Mouse (Mus musculus) hindbrain, embryonic 16.5 days (tissue): ENCODE results near the gene Psmb5. TPM values are rescaled to one million over a fixed set of nuclear protein-coding genes. Genes with fewer than 3 reads are reported as not detected.
A peak's percentile ranks its signal among the peaks of the same experiment; 100 is the strongest.
"Not testable (repeated sequence)": the region's sequence is repeated elsewhere in the genome, so short reads cannot be mapped to it uniquely, and the experiment has no call there.

Experiments used
- ATAC-seq: fragments of 200-750 bp; cut with Nextera tagmentation; 2 replicates; pipeline ENCODE4 v1.8.0; 2017; ENCODE audit warnings: moderate TSS enrichment, moderate library complexity
- H3K27ac ChIP-seq: fragments of 300-500 bp; sonication (generic); 2 replicates; pipeline ENCODE4 v1.5.1; 2014; ENCODE audit warnings: low read depth, mild to moderate bottlenecking, control low read depth, low read length, moderate library complexity
- H3K27me3 ChIP-seq: fragments of 300-500 bp; sonication (generic); replicated peaks from 2 replicates; pipeline ENCODE4 v1.6.1; 2014; ENCODE audit warnings: low read length; ENCODE audit not compliant: control insufficient read depth, insufficient read depth
- H3K36me3 ChIP-seq: fragments of 300-500 bp; sonication (generic); 2 replicates; pipeline ENCODE4 v1.6.1; 2014; ENCODE audit warnings: mild to moderate bottlenecking, low read length, moderate library complexity, mixed read lengths; ENCODE audit not compliant: control insufficient read depth, insufficient read depth
- H3K4me1 ChIP-seq: fragments of 300-500 bp; sonication (generic); 2 replicates; pipeline ENCODE4 v1.6.1; 2014; ENCODE audit warnings: low read depth, low read length; ENCODE audit not compliant: control insufficient read depth, insufficient read depth
- H3K4me2 ChIP-seq: fragments of 300-500 bp; sonication (generic); 2 replicates; pipeline ENCODE4 v1.6.1; 2014; ENCODE audit warnings: mild to moderate bottlenecking, low read length, control low read depth, moderate library complexity
- H3K4me3 ChIP-seq: fragments of 300-500 bp; sonication (generic); 2 replicates; pipeline ENCODE4 v1.5.1; 2014; ENCODE audit warnings: mild to moderate bottlenecking, low read length, control low read depth, moderate library complexity
- H3K9ac ChIP-seq: fragments of 300-500 bp; sonication (generic); 2 replicates; pipeline ENCODE4 v1.6.1; 2014; ENCODE audit warnings: low read depth, mild to moderate bottlenecking, control low read depth, low read length, moderate library complexity
- H3K9me3 ChIP-seq: fragments of 300-500 bp; sonication (generic); 2 replicates; pipeline ENCODE4 v1.6.1; 2014; ENCODE audit warnings: mild to moderate bottlenecking, low read length, moderate library complexity; ENCODE audit not compliant: control insufficient read depth
- WGBS: fragments of 180-500 bp; shearing (Covaris S2); extraction: QIAGEN DNeasy Blood & Tissue Kit; methylation state at CpG from one replicate; pipeline ENCODE4 v1.1.7; 2014; 5-methylcytosine and 5-hydroxymethylcytosine counted together
- polyA plus RNA-seq: library from polyadenylated mRNA; unstranded; fragments of >200 nt; fragmentation: Nextera tagmentation; extraction: Ambion mirVana; gene quantifications from 2 replicates; pipeline ENCODE4 v1.2.1, GENCODE M21; 2015

The Psmb5 gene
- polyA plus RNA-seq, 1 experiment from 2014 or later: 467 TPM

DNA sequence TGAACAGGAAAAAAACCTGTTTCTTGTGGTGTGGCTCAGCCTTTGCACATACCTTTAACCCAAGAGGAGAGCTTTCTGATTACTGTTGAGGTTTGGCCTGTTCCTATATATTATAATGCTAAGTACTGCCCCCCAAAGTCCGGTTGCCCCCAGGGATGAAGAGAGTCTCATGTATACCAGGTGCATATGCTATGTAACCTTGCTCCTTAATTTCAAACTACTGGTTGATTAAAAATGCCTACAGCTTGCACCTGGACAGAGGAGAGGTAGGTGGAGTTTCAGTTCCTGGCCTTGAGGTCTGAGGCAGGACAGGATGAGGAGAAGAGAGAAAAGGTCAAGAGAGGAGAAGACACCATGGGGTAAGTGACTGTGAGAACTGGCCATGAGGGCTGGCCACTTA is 3.3 kb upstream of the Psmb5 start, which contains the start of gene Psmb11:
Gene Psmb11 (plus strand): TSS at position 301 of the 400 bp plus-strand sequence.
- Histone ChIP-seq H3K4me2 (no peak within 1 kb of the TSS), H3K27me3 (no peaks in the 10 kb centered on the region), H3K4me3 (no peak within 1 kb of the TSS), H3K4me1 (peaks cover 9% of the 10 kb centered on the region), H3K9me3 (no peaks in the 10 kb centered on the region), H3K27ac (no peak within 1 kb of the TSS), H3K9ac (no peak within 1 kb of the TSS), H3K36me3 (no peaks in the 10 kb centered on the region)
- 90% methylated on average over 1 of the region's 1 CpGs for WGBS
- no peak for ATAC-seq

DNA sequence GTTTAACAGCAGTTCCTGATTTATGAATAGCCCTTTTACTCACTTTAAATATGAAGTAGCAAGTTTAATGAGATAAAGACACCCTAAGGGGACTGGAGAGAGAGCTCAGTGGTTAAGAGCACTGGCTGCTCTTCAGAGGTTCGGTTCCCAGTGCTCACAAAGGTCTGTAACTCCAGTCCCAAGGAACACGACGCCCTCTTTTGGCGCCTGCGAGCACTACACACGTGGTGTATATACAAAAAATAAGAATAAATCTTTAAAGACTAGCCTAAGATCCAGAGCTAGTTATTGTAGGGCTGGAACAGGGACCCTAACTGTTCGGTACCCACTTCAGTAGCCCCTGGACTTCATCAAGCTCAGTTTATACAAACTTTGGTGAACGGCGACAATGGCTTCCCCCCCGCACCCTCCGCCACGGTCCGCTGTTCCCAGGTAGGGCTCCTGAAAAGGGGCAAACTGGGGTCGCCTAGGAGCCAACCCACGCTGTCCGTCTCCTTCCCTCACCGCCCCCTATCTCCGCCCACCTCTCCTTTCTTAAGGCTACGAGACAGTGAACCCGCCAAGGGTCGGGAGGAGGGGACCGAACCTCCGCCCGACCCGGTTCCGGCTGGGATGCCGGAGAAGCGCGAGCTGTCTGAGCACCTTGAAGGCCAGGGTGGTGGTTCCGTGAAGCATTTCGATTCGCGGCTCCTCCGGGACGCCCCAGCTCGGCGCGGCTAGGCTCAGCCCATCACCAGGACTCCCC is 498 bp downstream of the Psmb5 start:
- H3K4me1 ChIP-seq: peaks cover 11% of the 10 kb centered on the region
- ATAC-seq: peak; percentile 68
- H3K27ac ChIP-seq: peak overlapping the region; percentile 73
- H3K9me3 ChIP-seq: no peaks in the 10 kb centered on the region
- 2% methylated on average over 38 of the region's 38 CpGs for WGBS
- peak overlapping the region; percentile 70 for H3K9ac ChIP-seq
- peak overlapping the region; percentile 56 for H3K4me3 ChIP-seq
- peaks cover 12% of the 10 kb centered on the region for H3K36me3 ChIP-seq
- H3K4me2 ChIP-seq: peak overlapping the region; percentile 77
- H3K27me3 ChIP-seq: no peaks in the 10 kb centered on the region

DNA sequence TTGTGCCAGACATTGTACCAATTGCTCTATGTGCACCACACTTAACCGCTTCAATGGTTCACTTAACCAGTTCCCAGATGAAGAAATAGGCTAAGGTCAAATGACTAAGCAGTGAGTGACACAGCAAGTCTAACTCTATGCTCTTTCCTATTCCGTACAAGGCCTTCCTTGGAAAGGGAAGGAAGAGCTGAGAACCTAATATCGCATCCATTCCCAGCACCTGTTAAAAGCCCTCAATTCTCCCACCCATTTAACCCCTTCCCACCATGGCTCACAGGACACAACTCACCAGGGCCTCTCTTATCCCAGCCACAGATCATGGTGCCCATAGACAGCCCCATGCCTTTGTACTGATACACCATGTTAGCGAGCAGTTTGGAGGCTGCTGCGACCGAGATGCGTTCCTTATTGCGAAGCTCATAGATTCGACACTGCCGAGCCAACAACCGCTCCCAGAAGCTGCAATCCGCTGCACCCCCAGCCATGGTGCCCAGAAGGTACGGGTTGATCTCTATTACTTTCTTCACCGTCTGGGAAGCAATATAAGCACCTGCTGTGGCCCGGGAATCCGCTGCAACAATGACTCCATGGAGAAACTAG is 1.5 kb downstream of the Psmb5 start:
- no peak overlapping the region for H3K4me3 ChIP-seq
- no peak for ATAC-seq
- WGBS: 92% methylated on average over 16 of the region's 16 CpGs
- H3K27me3 ChIP-seq: no peaks in the 10 kb centered on the region
- peak overlapping the region; percentile 77 for H3K4me2 ChIP-seq
- no peak overlapping the region for H3K27ac ChIP-seq
- no peak overlapping the region for H3K9ac ChIP-seq
- H3K4me1 ChIP-seq: peaks cover 11% of the 10 kb centered on the region
- peaks cover 12% of the 10 kb centered on the region for H3K36me3 ChIP-seq
- H3K9me3 ChIP-seq: no peaks in the 10 kb centered on the region

DNA sequence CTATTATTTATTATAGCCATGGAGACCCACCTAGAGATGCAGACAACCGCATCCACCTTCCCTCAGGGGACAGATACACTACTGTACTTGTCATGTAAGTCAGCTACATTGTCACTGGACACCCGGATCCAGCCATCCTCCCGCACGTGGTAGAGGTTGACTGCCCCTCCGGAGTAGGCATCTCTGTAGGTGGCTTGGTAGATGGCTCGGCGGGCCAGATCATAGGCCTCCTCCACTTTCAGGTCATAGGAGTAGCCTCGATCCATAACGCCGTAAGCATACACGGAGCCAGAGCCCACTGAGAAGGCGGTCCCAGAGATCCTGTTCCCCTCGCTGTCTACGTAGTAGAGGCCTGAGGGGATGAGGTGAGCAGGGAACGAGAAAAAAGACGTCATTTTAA is 3.7 kb downstream of the Psmb5 start:
- H3K9ac ChIP-seq, ATAC-seq, H3K4me2 ChIP-seq, H3K27me3 ChIP-seq, H3K27ac ChIP-seq, H3K4me3 ChIP-seq, H3K9me3 ChIP-seq: not testable (repeated sequence)
- peaks cover 11% of the 10 kb centered on the region for H3K4me1 ChIP-seq
- peaks cover 12% of the 10 kb centered on the region for H3K36me3 ChIP-seq
- 93% methylated on average over 15 of the region's 16 CpGs for WGBS

DNA sequence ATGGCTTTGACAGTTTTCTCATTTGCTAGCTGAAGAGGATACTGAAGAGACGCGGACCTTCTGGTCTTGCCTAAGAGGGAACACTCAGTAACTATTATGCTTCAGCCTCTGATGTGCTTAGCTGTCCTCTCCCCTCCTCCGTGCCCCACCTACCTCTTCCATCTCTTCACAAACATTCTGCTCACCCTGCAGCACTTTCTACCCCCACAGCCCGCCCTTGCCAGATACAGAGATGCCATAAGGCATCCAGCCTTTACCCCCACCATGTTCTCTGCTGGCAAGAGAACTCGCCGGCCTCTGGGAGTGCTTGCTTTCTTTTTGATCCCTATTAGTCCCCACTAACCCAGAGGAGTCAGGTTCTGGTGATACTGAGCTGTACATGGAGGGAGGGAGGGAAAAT is 7.2 kb downstream of the Psmb5 start:
- Histone ChIP-seq H3K4me3 (no peak overlapping the region), H3K36me3 (peaks cover 12% of the 10 kb centered on the region), H3K27me3 (no peaks in the 10 kb centered on the region), H3K9ac (no peak overlapping the region), H3K9me3 (no peaks in the 10 kb centered on the region), H3K4me1 (no peaks in the 10 kb centered on the region; the same call in 1 of the 2 replicates), H3K4me2 (no peak overlapping the region), H3K27ac (no peak overlapping the region)
- WGBS: 82% methylated on average over 6 of the region's 6 CpGs
- ATAC-seq: no peak

DNA sequence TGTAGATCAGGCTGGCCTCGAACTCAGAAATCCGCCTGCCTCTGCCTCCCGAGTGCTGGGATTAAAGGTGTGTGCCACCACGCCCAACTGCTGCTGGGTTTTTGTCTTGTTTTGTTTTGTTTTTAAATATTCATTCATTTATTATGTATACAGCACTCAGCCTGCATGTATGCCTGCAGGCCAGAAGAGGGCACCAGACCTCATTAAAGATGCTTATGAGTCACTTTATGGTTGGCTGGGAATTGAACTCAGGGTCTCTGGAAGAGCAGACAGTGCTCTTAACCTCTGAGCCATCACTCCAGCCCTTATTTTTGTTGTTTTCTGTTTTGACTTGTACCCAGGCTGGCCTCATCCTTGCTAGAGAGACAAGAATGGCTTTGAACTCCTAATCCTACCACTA is 7.9 kb downstream of the Psmb5 start:
- H3K36me3 ChIP-seq: peaks cover 7% of the 10 kb centered on the region
- no peak overlapping the region for H3K4me3 ChIP-seq
- H3K9me3 ChIP-seq: no peaks in the 10 kb centered on the region
- no peak overlapping the region for H3K9ac ChIP-seq
- H3K27me3 ChIP-seq: no peaks in the 10 kb centered on the region
- no peak overlapping the region for H3K27ac ChIP-seq
- H3K4me1 ChIP-seq: 0 out of 2 replicates have a peak, but pooled peaks cover 3% of the 10 kb centered on the region
- WGBS: 80% methylated on average over 4 of the region's 4 CpGs
- H3K4me2 ChIP-seq: no peak overlapping the region
- ATAC-seq: no peak

DNA sequence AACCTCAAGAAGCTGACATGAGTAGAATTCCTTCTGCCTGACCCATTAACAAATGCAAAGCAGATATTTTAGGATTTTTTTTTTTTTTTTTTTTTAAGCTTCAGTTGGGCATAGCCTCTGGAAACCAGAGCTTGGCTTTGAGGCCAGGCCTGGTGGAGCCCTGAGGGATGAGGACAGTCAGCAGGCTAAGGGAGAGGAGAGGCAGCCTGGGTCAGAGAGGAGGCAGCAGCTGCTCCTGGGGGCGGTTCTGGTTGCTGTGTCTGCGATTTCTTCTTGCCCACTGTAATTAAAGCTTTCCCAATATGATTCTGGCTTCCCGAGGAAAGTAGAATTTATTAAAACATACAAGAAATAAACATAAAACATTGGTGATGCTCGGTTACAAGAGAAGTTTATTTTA is 8.6 kb downstream of the Psmb5 start:
- Histone ChIP-seq H3K4me3 (no peak overlapping the region), H3K9me3 (no peaks in the 10 kb centered on the region), H3K4me1 (peaks cover 9% of the 10 kb centered on the region; the same call in 1 of the 2 replicates), H3K27me3 (no peaks in the 10 kb centered on the region), H3K36me3 (peaks cover 7% of the 10 kb centered on the region), H3K9ac (no peak overlapping the region), H3K4me2 (no peak overlapping the region), H3K27ac (no peak overlapping the region)
- ATAC-seq: no peak
- 76% methylated on average over 4 of the region's 4 CpGs for WGBS

DNA sequence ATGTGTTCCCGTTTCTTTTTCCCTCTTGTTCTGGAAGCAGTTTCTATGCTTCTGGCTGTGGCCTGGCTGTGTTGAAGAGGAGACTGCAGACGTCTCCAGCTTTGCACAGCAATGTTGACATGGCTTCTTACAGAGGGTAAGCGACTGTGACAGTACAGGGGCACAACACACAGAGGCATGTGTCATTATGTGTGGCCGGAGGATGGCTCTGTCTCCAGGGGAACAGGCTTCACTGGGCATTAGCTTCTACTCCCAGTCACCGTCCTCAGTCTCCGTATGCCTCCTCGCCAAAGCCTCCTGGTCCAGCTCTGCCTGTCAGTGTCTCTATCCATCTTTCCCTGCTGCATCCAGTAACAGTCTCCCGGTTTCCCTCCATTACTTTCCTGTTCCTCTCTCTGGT is 10.6 kb downstream of the Psmb5 start:
- Histone ChIP-seq H3K27me3 (no peaks in the 10 kb centered on the region), H3K9me3 (no peaks in the 10 kb centered on the region), H3K36me3 (no peaks in the 10 kb centered on the region; the same call in 1 of the 2 replicates), H3K9ac (no peak overlapping the region), H3K27ac (no peak overlapping the region), H3K4me1 (peaks cover 16% of the 10 kb centered on the region), H3K4me3 (no peak overlapping the region), H3K4me2 (no peak overlapping the region)
- 32% methylated on average over 8 of the region's 8 CpGs for WGBS
- no peak for ATAC-seq

DNA sequence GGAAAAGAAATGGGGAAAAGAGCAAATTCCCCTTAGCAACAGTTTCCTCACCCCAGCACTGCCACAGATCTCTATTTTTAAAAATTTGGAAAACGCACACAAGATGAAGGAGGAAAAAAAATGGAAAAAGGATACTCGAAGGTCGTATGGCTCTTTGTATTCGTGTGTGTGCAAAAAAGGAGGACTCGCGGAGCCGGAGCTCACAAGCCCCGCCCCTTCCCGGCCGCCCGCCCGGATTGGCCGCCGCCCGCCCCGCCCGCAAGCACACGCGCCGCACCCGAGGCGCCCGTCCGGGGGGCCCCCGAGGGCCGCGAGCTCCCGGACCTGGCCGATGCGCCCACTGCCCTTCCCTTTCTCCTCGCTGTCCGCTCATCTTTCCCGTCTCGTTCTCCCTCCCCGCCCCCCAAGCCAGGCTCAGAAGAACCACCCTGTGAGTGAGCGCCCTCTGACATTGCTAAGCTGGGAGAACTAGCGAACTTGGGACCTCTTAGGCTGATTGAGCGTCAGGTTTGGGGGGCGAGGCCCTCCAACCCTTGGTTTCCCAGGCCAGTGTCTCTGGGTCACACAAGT is 12.0 kb downstream of the Psmb5 start, which contains the start of gene 4931414P19Rik:
Gene 4931414P19Rik (minus strand): TSS at position 242 of the 570 bp plus-strand sequence.
- H3K36me3 ChIP-seq: no peaks in the 10 kb centered on the region
- H3K9ac ChIP-seq: peak within 1 kb of the TSS; percentile 61
- peak within 1 kb of the TSS; percentile 65 for H3K4me2 ChIP-seq
- H3K4me3 ChIP-seq: peak within 1 kb of the TSS; percentile 49
- ATAC-seq: peak; percentile 29
- H3K4me1 ChIP-seq: peaks cover 17% of the 10 kb centered on the region
- 0% methylated on average over 37 of the region's 39 CpGs for WGBS
- peak within 1 kb of the TSS; percentile 63 for H3K27ac ChIP-seq
- H3K27me3 ChIP-seq: no peaks in the 10 kb centered on the region
- H3K9me3 ChIP-seq: no peaks in the 10 kb centered on the region
